Mouse (Mus musculus) liver, adult (tissue): Measurements from ENCODE around the gene Syt17.
A peak's percentile ranks its signal among the peaks of the same experiment; 100 is the strongest.

ENCODE experiments used
- GATA4 ChIP-seq: IDR thresholded peaks from 2 replicates; pipeline ENCODE4 v1.6.1; 2014; ENCODE audit warnings: mild to moderate bottlenecking, low read length; ENCODE audit not compliant: insufficient replicate concordance

Gene Syt17

DNA sequence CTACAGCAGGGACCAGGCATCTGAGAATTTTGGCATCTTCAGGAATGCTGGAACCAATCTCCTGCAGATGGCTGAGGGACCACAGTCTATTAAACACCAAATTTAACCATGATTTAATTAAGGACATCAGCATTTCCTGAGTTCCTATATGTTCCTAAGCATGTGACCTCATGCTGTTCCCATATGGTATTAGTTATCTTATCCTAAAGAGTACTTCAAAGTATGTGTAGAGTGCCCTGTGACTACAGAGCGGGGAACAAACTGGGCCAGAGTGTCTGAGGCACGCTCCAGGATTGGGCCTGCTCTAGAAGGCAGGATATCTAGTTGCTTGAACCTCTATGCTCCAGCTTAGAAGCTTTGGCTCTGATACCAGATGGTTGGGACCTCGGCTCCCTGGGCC is 82.1 kb downstream of the Syt17 start:
- no peak for TF ChIP-seq GATA4

DNA sequence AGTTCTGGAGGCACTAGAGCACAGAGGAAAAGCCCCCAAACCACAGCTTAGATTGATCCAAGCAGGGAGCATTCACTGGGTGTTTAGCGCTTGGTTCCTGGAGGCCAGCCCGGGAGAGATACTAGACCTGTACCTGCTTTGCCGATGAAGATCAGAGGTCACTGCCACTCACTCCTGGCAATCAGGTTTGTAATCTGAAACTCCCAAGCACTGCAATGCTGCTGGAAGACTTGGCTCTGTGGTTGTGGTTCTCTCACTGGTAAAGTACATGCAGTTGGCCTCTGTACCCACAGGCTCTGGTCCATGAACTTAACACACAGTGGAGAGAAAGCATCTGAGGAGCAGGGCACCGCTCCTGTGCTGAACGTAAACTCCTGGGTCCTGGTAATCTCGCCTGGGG is 82.8 kb downstream of the Syt17 start:
- peak; percentile 7; the same call in 1 of the 2 replicates for TF ChIP-seq GATA4

DNA sequence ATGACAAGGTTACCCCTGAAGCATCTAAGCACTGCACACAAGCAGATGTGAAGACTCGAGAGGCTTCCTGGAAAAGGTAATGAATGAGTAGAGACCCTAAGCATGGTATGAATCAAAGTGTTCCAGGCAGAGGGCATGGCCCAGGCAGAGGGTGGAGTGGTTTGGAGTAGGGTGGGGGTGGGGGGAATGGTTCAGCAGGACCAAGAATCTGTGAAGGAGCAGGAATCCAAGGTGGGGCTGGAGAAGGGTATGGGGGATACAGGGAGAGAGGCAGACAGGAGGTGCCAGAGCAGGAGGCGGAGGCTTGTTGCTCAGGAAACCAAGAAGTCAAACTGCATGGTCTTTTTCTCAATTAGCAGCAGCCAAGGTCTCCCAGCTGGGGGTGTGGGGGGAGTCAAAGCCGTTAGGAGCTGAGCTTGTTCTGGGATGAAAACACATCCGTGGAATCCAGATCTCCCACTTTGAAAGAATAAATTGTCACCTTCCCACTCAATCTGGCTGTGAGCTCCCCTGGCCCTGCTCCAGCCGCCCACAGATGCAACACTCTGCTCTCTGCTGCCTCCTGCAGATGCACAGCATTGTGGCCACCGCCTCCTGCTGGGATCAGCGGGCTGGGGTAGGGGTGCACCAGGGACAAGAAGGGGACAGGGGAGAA is 83.5 kb downstream of the Syt17 start:
- no peak for TF ChIP-seq GATA4

DNA sequence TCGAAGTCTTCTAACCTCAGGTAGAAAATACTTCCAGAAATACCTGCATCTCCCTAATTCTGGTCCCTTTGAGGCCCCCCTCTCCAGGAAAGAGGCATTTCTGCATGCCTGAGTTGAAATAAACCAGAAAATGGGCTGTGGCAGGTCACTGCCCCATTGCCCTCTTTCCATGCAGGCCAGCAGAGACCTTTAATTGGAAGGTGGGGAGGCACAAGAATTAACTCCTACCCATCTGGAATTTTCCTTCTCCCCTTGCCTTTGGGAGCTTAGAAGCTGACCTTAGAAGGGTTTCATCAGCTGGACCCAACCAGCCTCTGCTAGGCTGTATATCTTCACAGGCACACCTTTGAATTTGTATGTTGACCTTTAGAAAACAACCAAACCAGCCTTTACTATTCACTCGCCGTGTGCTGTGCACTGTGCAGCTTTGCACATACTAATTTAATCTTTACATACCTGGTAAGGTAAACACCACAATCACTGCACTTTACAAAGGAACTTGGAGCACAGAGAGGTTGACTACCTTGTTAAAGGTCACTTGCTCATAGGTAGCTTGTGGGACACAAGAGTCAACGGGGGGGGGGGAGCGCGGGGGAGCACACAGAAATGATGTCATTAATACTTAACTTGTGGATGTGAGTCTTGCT is 84.3 kb downstream of the Syt17 start:
- TF ChIP-seq GATA4: no peak

DNA sequence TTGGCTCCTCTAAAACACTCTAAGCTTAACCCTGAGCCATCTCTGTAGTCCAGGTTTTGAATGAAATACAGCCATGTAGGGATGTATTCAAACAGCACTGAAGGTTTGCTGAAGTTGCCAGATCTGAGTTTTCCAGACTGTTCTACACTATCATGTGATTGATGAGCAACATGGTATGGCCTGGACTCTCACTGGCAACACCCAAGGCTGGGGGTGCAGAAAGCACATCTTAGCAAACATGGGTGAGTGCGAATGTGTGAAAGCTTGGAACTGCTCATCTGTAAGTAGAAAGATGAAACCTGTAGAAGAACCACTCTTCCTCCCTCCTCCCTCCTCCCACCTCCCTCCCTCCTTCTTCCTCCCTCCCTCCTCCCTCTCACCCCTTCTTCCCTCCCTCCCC is 85.1 kb downstream of the Syt17 start:
- TF ChIP-seq GATA4: no peak

DNA sequence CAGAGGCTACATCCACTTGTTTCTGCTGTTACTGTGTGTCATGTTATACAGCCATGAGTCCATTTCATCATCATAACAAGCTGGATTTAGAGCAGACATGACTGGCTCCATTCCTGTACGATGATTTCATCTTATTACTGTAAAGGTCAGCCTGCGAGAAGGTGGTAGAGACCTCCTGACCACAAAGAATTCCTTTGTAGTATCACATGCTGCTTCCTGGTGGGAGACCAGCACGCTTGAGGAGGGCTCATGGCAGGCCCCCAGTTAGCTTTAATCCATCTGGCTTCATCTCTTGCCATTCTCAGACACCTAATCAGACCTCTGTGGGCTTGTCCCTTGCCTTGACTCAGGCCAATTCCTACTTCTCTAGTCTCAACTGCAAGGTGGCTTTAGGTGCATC is 85.8 kb downstream of the Syt17 start:
- TF ChIP-seq GATA4: no peak

DNA sequence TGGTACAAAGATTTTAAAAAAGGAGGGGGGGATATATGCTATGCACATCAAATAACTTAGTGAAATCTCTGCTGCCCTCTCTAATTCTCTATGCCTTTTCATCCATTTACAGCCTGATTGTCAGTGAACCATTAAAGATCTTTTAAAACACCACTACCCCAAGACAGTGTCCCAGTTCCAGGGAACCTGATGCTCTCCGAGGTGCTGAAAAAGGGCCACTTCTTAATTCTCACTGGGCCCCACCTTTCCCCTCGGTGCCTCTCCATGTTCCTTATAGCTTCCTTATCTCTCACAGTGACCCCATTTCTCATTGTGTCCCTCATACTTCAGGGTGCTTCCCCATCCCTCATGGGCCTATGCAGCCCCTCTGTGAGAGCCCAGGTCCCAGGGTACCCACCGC is 89.0 kb downstream of the Syt17 start:
- no peak for TF ChIP-seq GATA4

DNA sequence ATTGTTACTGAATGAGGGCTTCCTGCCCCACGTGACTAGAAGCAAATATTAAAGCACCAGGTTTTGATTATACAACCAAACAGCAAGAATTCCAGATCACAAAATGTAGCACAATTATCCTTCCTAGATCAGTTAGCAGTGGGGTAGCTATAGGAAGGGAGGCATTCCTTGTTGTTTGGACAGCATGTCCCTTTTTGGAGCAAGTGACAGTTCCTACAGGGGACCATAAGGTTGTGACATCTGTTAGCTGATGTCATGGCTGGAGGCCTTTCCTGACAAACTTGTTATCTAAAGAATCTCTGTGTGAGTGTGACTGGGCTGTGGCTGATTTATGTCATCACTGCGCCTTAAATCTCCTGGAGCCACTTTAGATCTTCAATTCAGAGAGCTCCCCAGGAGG is 97.2 kb downstream of the Syt17 start:
- TF ChIP-seq GATA4: no peak

DNA sequence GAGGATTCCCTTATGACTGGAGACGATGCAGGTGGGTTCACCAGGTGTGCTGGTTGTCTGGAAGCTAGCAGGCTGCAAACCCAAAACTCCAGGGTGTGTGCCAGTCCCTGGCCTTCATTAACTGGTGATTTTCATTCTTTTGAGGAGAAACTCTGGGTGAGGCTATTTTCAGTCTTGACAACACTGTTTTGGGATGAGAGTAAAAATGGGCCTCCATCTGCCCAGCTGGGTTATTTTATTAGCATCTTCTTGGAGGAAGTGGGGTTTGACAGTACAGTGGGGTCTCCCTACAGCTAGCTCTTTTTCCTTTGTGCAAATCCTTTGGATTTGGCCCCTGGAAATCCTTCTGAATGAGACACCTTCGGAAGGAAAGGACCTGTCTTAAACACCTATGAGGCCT is 101.1 kb downstream of the Syt17 start:
- no peak for TF ChIP-seq GATA4

DNA sequence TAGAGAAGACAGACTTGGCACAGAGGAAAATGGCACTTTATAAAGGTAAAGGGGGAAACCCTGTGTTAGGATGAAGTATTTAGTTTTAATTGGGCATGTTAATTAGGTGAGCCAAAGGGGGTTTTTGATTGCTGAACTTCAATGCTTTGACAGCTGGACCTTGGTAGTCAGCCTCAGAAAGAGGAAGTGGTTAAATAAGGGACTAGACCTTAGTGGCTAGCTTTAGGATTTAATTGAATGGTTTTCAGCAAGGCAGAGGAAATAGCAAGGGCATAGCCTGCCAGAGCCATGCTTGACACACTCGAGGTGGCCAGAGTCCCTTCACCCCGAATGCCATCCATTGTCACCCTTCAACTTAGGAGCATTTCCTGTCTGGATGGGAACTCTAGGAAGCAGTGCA is 101.6 kb downstream of the Syt17 start:
- TF ChIP-seq GATA4: no peak

DNA sequence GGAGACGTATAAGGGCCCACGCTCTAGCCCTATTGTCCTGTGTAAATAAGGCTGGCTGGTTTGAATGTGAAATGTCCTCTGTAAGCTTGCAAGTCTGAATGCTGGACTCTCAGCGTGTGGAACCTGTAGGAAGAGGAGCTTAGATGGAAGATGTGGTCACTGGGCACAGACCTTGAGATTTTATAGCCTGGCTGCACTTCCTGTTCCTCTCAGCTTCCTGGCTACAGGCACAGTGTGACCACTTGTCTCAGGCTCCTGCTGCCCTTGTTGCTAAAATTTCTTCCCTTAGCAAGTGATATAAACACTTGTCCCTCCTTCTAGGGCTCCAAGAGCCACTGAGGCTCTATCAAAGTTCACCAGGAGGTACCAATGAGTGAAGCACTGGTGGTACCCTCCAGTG is 102.6 kb downstream of the Syt17 start:
- no peak for TF ChIP-seq GATA4

DNA sequence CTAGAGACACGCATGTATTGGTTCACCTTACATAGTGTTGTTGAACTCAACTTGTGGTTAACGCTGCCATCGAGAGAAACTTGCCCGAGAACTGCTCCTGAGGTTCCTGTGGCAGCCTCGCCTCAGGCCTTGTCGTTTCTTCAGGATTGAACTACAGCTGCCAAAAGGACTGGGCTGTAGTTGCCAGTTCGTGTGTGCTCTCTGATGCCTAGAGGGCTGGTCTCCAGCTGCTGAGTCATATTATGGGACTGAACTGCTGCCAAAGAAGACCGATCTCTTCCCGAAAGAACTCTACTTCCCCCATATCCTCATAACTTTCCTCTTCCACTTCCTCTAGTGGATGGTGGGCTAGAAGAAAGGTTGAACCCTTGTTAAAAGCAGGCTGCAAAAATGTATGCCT is 103.3 kb downstream of the Syt17 start:
- no peak for TF ChIP-seq GATA4
